Mouse (Mus musculus) adrenal gland, adult (tissue): ENCODE results near the gene Mrps23.
A peak's percentile ranks its signal among the peaks of the same experiment; 100 is the strongest.

ENCODE experiments used
- DNase-seq, 2 experiments: peaks; one replicate each; pipeline ENCODE4 v3.0.0; 2022 to 2023; ENCODE audit warnings: low spot score in 1 of 2; ENCODE audit not compliant: inconsistent age in 2 of 2

The Mrps23 gene

GRCm38 (mm10) chr11:88240736-88241353 lies 36.7 kb downstream of the Mrps23 start:
- DNase-seq = no peak

- no peak for DNase-seq
Measured at GRCm38 (mm10) chr11:88241468-88242301, 37.5 kb downstream of the Mrps23 start.

- no peak for DNase-seq
Measured at GRCm38 (mm10) chr11:88245581-88246170, 41.5 kb downstream of the Mrps23 start.

- no peak for DNase-seq
Measured at GRCm38 (mm10) chr11:88248636-88249035, 44.4 kb downstream of the Mrps23 start.

DNA sequence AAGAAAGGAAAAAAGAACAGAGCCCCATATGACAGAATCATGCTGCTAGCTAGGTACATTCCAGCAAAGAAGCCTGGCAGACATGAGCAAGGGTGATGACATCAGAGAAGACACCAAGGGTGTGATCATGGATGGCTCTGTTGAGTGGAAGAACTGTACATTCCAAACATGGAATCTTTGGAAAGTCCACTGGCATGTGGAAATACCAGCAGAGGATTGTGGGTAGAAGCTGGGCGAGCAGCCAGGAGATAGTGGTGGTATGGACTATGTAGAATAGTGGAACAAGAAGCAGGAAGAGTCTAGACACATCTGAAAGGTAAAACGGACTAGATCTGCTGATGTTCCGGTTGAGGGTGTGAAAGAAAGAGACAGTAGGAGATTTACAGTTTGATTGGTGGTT lies 46.4 kb downstream of the Mrps23 start:
- no peak for DNase-seq

DNA sequence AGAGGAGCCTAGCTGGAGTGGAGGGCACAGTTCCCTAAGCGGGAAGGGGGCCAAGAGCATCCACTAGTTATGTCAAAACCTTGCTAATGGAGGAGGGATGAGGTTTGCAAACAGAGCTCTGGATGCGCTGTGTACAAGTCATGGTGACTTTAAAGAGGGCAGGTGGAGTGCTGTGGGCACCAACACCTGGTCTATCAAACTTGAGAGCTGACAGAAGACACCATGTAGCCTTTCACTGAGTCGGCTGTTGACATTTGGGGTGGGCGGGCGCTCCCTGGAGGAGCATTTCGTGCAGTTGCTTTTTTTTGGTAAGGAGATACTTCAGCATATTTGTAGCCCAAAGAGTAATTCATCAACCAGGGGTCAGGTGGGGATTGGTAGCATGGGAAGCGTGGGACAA lies 47.1 kb downstream of the Mrps23 start:
- DNase-seq = no peak

GRCm38 (mm10) chr11:88251972-88252766 lies 48.0 kb downstream of the Mrps23 start:
- DNase-seq = peak; percentile 84 to 95

- DNase-seq = no peak
Measured at GRCm38 (mm10) chr11:88252767-88253513, 48.8 kb downstream of the Mrps23 start.

- no peak for DNase-seq
Measured at GRCm38 (mm10) chr11:88253514-88254167, 49.5 kb downstream of the Mrps23 start.

DNA sequence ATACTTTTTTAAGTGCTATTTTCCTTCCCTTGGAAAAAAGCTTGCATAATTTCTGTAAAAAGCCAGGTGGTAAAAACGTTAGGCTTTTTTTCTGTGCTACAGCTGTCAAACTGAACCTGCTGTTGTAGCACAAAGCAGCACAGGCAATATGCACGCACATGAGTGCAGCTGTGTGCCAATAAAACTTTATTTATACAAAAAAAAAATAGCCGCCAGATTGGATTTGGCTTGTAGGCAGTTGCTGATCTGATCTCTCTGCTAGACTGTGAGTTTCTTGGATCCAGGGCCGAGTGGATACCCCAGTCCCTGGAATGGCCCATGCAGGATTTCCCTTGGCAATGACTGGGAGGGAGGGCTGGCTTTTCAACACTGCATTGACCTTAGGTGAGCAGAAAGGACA lies 53.5 kb downstream of the Mrps23 start:
- no peak for DNase-seq

- no peak for DNase-seq
Measured at GRCm38 (mm10) chr11:88258212-88258611, 54.0 kb downstream of the Mrps23 start.

- peak; percentile 38 to 72 for DNase-seq
Measured at GRCm38 (mm10) chr11:88260463-88260862, 56.3 kb downstream of the Mrps23 start.
